Mouse (Mus musculus) lung, adult 2 months (tissue): Measurements from ENCODE around the gene Cbfa2t3.

ENCODE experiments used
- CTCF ChIP-seq: fragments of 200-500 bp; IDR thresholded peaks from 2 replicates; pipeline ENCODE4 v1.5.1; 2011; ENCODE audit warnings: mild to moderate bottlenecking, low read length, control low read depth; ENCODE audit not compliant: insufficient read depth
- POLR2A ChIP-seq: fragments of 200-500 bp; IDR thresholded peaks from 2 replicates; pipeline ENCODE4 v1.6.1; 2011; ENCODE audit warnings: low read depth, mild to moderate bottlenecking, control low read depth, low read length, borderline replicate concordance; ENCODE audit errors: extremely low read depth

DNA sequence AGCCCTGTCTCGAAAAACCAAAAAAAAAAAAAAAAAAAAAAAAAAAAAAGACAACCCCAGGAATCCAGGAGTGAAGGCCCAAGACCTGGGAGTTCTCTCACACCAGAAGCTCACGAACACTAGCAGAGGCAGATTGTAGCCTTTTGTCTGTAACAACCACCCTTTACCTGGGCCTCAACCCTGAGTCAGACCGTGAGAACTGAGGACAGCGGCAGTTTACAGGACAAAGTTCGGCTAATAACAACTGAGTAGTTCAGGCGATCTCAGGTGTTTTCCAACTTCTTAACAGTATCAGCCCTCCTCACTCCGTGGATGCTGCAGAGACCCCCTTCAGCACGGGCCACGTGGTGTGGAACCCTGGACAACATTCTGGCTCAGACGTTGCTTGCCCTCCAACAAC, 112.2 kb downstream of the Cbfa2t3 start:
- TF ChIP-seq POLR2A (no peak), CTCF (no peak)
